Mouse (Mus musculus): ENCODE data around the gene Fcrl6. TPM values are rescaled to one million over a fixed set of nuclear protein-coding genes. Genes with fewer than 3 reads are reported as not detected.

Fcrl6 gene
- total and polyA plus RNA-seq, 2 experiments from 2014 or later: not detected

GRCm38 (mm10) chr1:172567758-172568157, 34.6 kb downstream of the Fcrl6 start:
- 55% methylated on average over 4 of the region's 4 CpGs for WGBS
- TF ChIP-seq CTCF (IDR thresholded peaks at IDR 0.05; ENCODE audit: low read depth): no peak
- Histone ChIP-seq H3K4me2 (ENCODE audit: low read depth, low read length) (no peak overlapping the region), H3K27ac (no peak overlapping the region), H3K9me3 (ENCODE audit: low read length) (no peaks in the 10 kb centered on the region), H3K4me3 (ENCODE audit: low read length) (no peak overlapping the region), H3K27me3 (ENCODE audit: insufficient read depth, low read length) (0 out of 2 replicates have a peak, but pooled peaks cover 3% of the 10 kb centered on the region), H3K9ac (replicated peaks; ENCODE audit: low read length) (no peak overlapping the region), H3K4me1 (ENCODE audit: insufficient read depth, low read length) (no peaks in the 10 kb centered on the region), H3K36me3 (ENCODE audit: insufficient read depth, low read length) (no peaks in the 10 kb centered on the region)
- no peak for ATAC-seq
- no peak for DNase-seq (ENCODE audit: low spot score)

- Histone ChIP-seq H3K27ac (no peak overlapping the region), H3K9me3 (ENCODE audit: low read length) (no peaks in the 10 kb centered on the region), H3K9ac (replicated peaks; ENCODE audit: low read length) (no peak overlapping the region), H3K4me2 (ENCODE audit: low read depth, low read length) (no peak overlapping the region), H3K4me3 (ENCODE audit: low read length) (no peak overlapping the region), H3K27me3 (ENCODE audit: insufficient read depth, low read length) (no peaks in the 10 kb centered on the region), H3K36me3 (ENCODE audit: insufficient read depth, low read length) (no peaks in the 10 kb centered on the region), H3K4me1 (ENCODE audit: insufficient read depth, low read length) (no peaks in the 10 kb centered on the region; the same call in 1 of the 2 replicates)
- DNase-seq (ENCODE audit: low spot score) (no peak), ATAC-seq (no peak)
- 72% methylated on average over 3 of the region's 3 CpGs for WGBS
- no peak for TF ChIP-seq CTCF (IDR thresholded peaks at IDR 0.05; ENCODE audit: low read depth)
Observed at GRCm38 (mm10) chr1:172566131-172566530, 36.2 kb downstream of the Fcrl6 start.

- no peak; the same call in 1 of the 2 replicates for ATAC-seq
- TF ChIP-seq CTCF (IDR thresholded peaks at IDR 0.05; ENCODE audit: low read depth): no peak
- peak overlapping the region; percentile 64; the same call in 1 of the 2 replicates for H3K27ac ChIP-seq
- H3K9ac ChIP-seq (replicated peaks; ENCODE audit: low read length): peak overlapping the region; percentile 65
- peak overlapping the region; percentile 51 for H3K4me3 ChIP-seq (ENCODE audit: low read length)
- no peaks in the 10 kb centered on the region for H3K36me3 ChIP-seq (ENCODE audit: insufficient read depth, low read length)
- DNase-seq (ENCODE audit: low spot score): no peak
- no peaks in the 10 kb centered on the region; the same call in 1 of the 2 replicates for H3K4me1 ChIP-seq (ENCODE audit: insufficient read depth, low read length)
- WGBS: 3% methylated on average over 10 of the region's 10 CpGs
- no peaks in the 10 kb centered on the region for H3K27me3 ChIP-seq (ENCODE audit: insufficient read depth, low read length)
- H3K9me3 ChIP-seq (ENCODE audit: low read length): no peaks in the 10 kb centered on the region
- H3K4me2 ChIP-seq (ENCODE audit: low read depth, low read length): peak overlapping the region; percentile 98
Observed at GRCm38 (mm10) chr1:172563465-172563828, 38.9 kb downstream of the Fcrl6 start.

- peak; percentile 80 for TF ChIP-seq CTCF (IDR thresholded peaks at IDR 0.05; ENCODE audit: low read depth)
- peak overlapping the region; percentile 98 for H3K4me2 ChIP-seq (ENCODE audit: low read depth, low read length)
- DNase-seq (ENCODE audit: low spot score): peak; percentile 87
- peak overlapping the region; percentile 64 for H3K27ac ChIP-seq
- WGBS: under 1% methylated on average over 52 of the region's 66 CpGs
- no peaks in the 10 kb centered on the region for H3K36me3 ChIP-seq (ENCODE audit: insufficient read depth, low read length)
- no peaks in the 10 kb centered on the region for H3K9me3 ChIP-seq (ENCODE audit: low read length)
- H3K4me3 ChIP-seq (ENCODE audit: low read length): peak overlapping the region; percentile 51
- H3K4me1 ChIP-seq (ENCODE audit: insufficient read depth, low read length): no peaks in the 10 kb centered on the region; the same call in 1 of the 2 replicates
- H3K27me3 ChIP-seq (ENCODE audit: insufficient read depth, low read length): peaks cover 2% of the 10 kb centered on the region; the same call in 1 of the 2 replicates
- H3K9ac ChIP-seq (replicated peaks; ENCODE audit: low read length): peak overlapping the region; percentile 65
- peak; percentile 89 for ATAC-seq
Observed at GRCm38 (mm10) chr1:172562641-172563464, 39.5 kb downstream of the Fcrl6 start.

- Histone ChIP-seq H3K27me3 (ENCODE audit: insufficient read depth, low read length) (peaks cover 4% of the 10 kb centered on the region; the same call in 1 of the 2 replicates), H3K4me2 (ENCODE audit: low read depth, low read length) (no peak within 1 kb of the TSS), H3K4me1 (ENCODE audit: insufficient read depth, low read length) (no peaks in the 10 kb centered on the region), H3K36me3 (ENCODE audit: insufficient read depth, low read length) (no peaks in the 10 kb centered on the region), H3K27ac (no peak within 1 kb of the TSS), H3K9ac (replicated peaks; ENCODE audit: low read length) (no peak within 1 kb of the TSS), H3K4me3 (ENCODE audit: low read length) (no peak within 1 kb of the TSS), H3K9me3 (ENCODE audit: low read length) (no peaks in the 10 kb centered on the region)
- DNase-seq (ENCODE audit: low spot score) (no peak), ATAC-seq (no peak)
- no peak for TF ChIP-seq CTCF (IDR thresholded peaks at IDR 0.05; ENCODE audit: low read depth)
- 79% methylated on average over 11 of the region's 11 CpGs for WGBS
Observed at GRCm38 (mm10) chr1:172555638-172556037, 46.7 kb downstream of the Fcrl6 start, which contains the start of gene Vsig8. TSS of gene Vsig8 (plus strand) at chr1:172555938.

- TF ChIP-seq CTCF (IDR thresholded peaks at IDR 0.05; ENCODE audit: low read depth): no peak
- Histone ChIP-seq H3K4me1 (ENCODE audit: insufficient read depth, low read length) (peaks cover 9% of the 10 kb centered on the region; the same call in 1 of the 2 replicates), H3K27me3 (ENCODE audit: insufficient read depth, low read length) (no peaks in the 10 kb centered on the region), H3K9ac (replicated peaks; ENCODE audit: low read length) (no peak overlapping the region), H3K4me2 (ENCODE audit: low read depth, low read length) (no peak overlapping the region), H3K27ac (no peak overlapping the region), H3K9me3 (ENCODE audit: low read length) (no peaks in the 10 kb centered on the region), H3K36me3 (ENCODE audit: insufficient read depth, low read length) (no peaks in the 10 kb centered on the region), H3K4me3 (ENCODE audit: low read length) (no peak overlapping the region)
- DNase-seq (ENCODE audit: low spot score) (no peak), ATAC-seq (no peak)
- WGBS: 43% methylated on average over 1 of the region's 1 CpGs
Observed at GRCm38 (mm10) chr1:172552623-172553022, 49.7 kb downstream of the Fcrl6 start.
